Mouse (Mus musculus): ENCODE results near the gene Ccdc6.

DNA sequence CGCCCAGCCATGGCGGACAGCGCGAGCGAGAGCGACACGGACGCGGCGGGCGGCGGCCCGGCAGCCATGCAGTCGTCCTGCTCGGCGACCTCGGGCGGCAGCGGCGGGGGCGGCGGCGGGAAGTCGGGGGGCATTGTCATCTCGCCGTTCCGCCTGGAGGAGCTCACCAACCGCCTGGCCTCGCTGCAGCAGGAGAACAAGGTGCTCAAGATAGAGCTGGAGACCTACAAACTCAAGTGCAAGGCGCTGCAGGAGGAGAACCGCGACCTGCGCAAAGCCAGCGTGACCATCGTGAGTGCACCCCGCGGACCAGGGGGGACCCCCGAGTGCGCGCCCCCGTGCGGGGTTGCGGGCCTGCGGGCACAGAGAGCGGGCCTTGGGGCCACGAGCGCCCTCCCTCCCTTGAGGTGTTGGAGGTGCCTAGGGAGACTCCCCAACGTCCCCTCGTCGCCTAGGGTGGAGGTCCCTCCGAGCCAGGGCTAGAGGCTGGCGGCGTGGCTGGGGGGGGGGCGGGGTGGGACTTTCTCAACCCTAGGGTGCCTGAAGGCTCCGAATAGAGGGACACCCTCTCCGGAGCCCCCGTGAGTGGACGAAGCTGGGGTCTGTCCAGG, 475 bp downstream of the Ccdc6 start:
- TF ChIP-seq CTCF (IDR thresholded peaks at IDR 0.05; ENCODE audit: extremely low read depth, insufficient read depth, low read length) = no peak
- TF ChIP-seq POLR2A (IDR thresholded peaks at IDR 0.05; ENCODE audit: extremely low read depth, insufficient read depth, low read length) = no peak

All from cortical plate, adult 2 months (tissue).